Mouse (Mus musculus) heart, adult 2 months (tissue): ENCODE data around the gene Abcb10.

ENCODE experiments used
- CTCF ChIP-seq: fragments of 200-600 bp; IDR thresholded peaks from 2 replicates; pipeline ENCODE4 v1.8.1; 2022; ENCODE audit warnings: antibody characterized with exemption, mild to moderate bottlenecking, moderate library complexity
- POLR2A ChIP-seq: fragments of 200-500 bp; IDR thresholded peaks from 2 replicates; pipeline ENCODE4 v1.6.1; 2011; ENCODE audit warnings: mild to moderate bottlenecking, low read depth, low read length, control low read depth; ENCODE audit not compliant: insufficient read depth

DNA sequence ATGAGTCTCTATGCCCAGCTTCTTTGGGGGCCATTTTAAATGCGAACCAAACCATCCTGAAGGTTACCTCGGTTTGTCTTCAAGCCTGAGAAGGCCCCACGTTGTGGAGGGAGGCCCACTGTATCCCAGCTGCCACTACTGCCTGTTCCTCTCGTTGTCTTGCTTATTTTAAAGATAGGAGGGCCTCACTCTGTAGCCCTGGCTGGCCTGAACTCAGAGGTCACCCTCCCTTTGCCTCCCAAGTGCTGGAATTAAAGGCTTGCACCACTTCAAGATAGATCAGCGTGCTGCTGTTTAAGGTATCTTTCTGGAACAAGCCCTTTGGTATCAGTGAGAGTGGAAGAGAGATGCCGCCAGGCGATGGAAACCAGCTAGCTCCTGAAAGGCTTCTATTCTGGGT, 6.2 kb upstream of the Abcb10 start:
- TF ChIP-seq POLR2A: no peak
- TF ChIP-seq CTCF: no peak
